Comparison of ENCODE assay signal across 24 mouse cellular contexts in genomic region chr3:129798551-129798950, GRCm38 (mm10). TPM values are rescaled to one million over a fixed set of nuclear protein-coding genes. Genes with fewer than 3 reads are reported as not detected.
"Had no signal": no experiment of that assay in that cellular context is flagged by ENCODE, and none has a peak within 500 bp of the region (broad histone marks: within the 10 kb centered on the region; RNA-seq: fewer than 3 reads in every experiment).

No protein-coding gene starts in this region.

- H3K36me3 ChIP-seq: lung, embryonic 15.5 days; midbrain, embryonic 13.5 days; midbrain, embryonic 15.5 days; neural tube, embryonic 12.5 days; stomach, embryonic 15.5 days had no signal

- DNase-seq: lung, adult 2 months; lung, postnatal 14 days; lung, postnatal 36 days; right cerebral cortex, postnatal 14 days; thymus, adult 2 months; thymus, postnatal 25 days; thymus, postnatal 4 days had no signal

- H3K4me3 ChIP-seq: lung, embryonic 15.5 days; megakaryocyte, embryonic 14.5 days; midbrain, embryonic 13.5 days; midbrain, embryonic 15.5 days; neural tube, embryonic 12.5 days; stomach, embryonic 15.5 days had no signal

- H3K4me1 ChIP-seq: lung, embryonic 15.5 days; megakaryocyte, embryonic 14.5 days; midbrain, embryonic 13.5 days; midbrain, embryonic 15.5 days; neural tube, embryonic 12.5 days; stomach, embryonic 15.5 days had no signal

- ATAC-seq: lung, postnatal 0 days; midbrain, embryonic 13.5 days; midbrain, embryonic 15.5 days had no signal

- H3K9ac ChIP-seq: lung, embryonic 15.5 days; midbrain, embryonic 13.5 days; midbrain, embryonic 15.5 days; neural tube, embryonic 12.5 days; stomach, embryonic 15.5 days had no signal

- H3K27me3 ChIP-seq: lung, embryonic 15.5 days; midbrain, embryonic 13.5 days; midbrain, embryonic 15.5 days; neural tube, embryonic 12.5 days; stomach, embryonic 15.5 days had no signal

- H3K4me2 ChIP-seq: lung, embryonic 15.5 days; midbrain, embryonic 11.5 days; midbrain, embryonic 13.5 days; midbrain, embryonic 15.5 days; neural tube, embryonic 12.5 days; stomach, embryonic 15.5 days had no signal

- H3K27ac ChIP-seq: lung, embryonic 15.5 days; macrophage; midbrain, embryonic 13.5 days; midbrain, embryonic 15.5 days; neural tube, embryonic 12.5 days; stomach, embryonic 15.5 days; stomach, postnatal 0 days had no signal

- H3K9me3 ChIP-seq: lung, embryonic 15.5 days; midbrain, embryonic 13.5 days; midbrain, embryonic 15.5 days; neural tube, embryonic 12.5 days; stomach, embryonic 15.5 days had no signal

RNA-seq across cellular contexts. Expression of gene Lrit3, which starts 5.3 kb away (rescaled TPM):
- total RNA-seq: megakaryocyte progenitor cell, adult 5-6 weeks; midbrain, postnatal 0 days; monocyte, adult 5-6 weeks; neutrophil, adult 5-6 weeks had no signal
- polyA plus RNA-seq: lung, adult 2 months; lung, embryonic 15.5 days; lung, postnatal 0 days; macrophage; midbrain, embryonic 11.5 days; midbrain, embryonic 13.5 days; midbrain, embryonic 15.5 days; midbrain, postnatal 0 days; neural tube, embryonic 12.5 days; neural tube, embryonic 14.5 days; spleen, adult 2 months; stomach, embryonic 15.5 days; testis, adult 2 months had no signal

RNA-seq across cellular contexts. Expression of gene Rrh, which starts 23.8 kb away (rescaled TPM):
- polyA plus RNA-seq: lung, postnatal 0 days; neural tube, embryonic 12.5 days had no signal

RNA-seq across cellular contexts. Expression of gene Cfi, which starts 37.1 kb away (rescaled TPM):
- total RNA-seq: megakaryocyte progenitor cell, adult 5-6 weeks; monocyte, adult 5-6 weeks; neutrophil, adult 5-6 weeks had no signal
- polyA plus RNA-seq: macrophage; spleen, adult 2 months had no signal
